Mouse (Mus musculus): Measurements from ENCODE around the gene Ccdc88c.

Ccdc88c gene

DNA sequence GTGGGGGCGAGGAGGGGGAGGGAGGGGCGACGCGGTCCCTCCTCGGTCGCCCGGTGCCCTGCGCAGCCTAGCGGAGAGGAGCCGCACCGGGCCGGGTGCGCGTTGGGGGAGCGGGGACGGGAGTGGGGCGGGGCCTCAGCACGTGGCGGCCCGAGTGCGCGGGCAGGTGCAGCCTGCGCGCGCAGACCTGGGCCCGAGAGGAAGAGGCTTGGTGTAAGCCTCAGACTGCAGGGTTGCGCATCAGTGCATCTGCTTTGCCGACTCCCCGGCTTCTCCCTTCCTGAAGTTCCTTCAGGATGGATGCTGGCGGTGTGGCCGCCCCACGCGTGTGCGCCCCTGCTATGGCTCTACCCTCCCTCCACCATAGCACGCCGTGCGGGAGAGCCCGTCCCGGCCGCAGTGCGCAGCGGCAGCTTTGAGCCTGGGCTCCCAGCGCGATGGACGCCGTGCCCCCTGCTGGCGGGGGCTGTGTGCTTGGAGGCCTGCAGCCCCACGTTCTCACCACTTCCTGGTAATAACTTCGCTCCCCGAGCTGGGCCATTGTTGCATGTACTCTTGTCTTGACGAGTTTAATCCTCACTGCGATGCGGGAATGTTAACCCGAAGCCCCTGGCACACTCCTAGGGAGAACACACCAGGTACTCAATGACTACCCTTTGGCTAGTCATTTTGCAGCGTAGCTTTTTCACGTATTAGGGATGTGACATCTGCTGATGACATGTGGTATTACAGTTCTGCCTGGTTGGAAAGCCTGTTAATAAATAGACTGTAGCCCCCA is at the start of gene Ccdc88c:
TSS of gene Ccdc88c (minus strand) at position 103 of the 778 bp plus-strand sequence.
- peak; percentile 62 to 72 for DNase-seq (ENCODE audit: low spot score in 2 of 2)

DNA sequence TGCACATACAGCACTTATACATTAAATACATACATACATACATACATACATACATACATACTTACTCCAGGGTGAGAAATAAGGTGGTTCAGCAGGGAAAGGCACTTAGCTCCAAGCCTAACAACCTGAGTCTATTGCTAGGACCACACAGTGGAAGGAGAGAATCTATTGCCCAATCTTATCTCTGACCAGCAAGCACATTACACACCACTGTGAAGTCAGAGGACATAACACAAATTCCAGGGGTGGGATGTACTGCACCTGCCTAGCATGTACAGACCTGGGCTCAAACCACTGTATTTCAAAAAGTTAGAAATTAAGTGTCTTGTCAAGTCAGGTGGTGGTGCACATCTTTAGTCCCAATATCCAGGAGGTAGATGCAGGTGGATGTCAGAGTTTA is 49.1 kb upstream of the Ccdc88c start:
- no peak for DNase-seq (ENCODE audit: low spot score in 2 of 2)

- DNase-seq (ENCODE audit: low spot score in 2 of 2): no peak
Measured at GRCm38 (mm10) chr12:101075433-101075832, 46.6 kb upstream of the Ccdc88c start.

- no peak for DNase-seq (ENCODE audit: low spot score in 2 of 2)
Measured at GRCm38 (mm10) chr12:101074821-101075429, 46.1 kb upstream of the Ccdc88c start.

DNA sequence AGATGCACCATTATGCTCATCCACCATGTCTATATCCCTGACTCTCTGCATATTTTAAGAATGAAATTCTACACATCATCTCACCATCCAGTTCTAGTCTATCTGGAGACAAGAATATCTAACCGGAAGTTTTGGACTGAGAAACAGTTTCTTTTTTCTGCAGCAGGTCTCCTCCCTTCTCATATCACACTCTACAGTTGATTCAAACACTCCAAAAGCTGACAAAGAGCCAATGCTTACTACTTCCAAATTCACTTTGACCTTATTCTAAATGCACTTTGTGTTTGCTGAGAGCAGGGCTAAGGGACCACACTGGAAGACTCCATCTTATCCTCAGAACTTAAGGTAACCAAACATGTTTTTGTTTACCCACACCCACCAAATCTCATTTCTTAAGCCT is 41.0 kb upstream of the Ccdc88c start:
- DNase-seq (ENCODE audit: low spot score in 2 of 2): no peak

DNA sequence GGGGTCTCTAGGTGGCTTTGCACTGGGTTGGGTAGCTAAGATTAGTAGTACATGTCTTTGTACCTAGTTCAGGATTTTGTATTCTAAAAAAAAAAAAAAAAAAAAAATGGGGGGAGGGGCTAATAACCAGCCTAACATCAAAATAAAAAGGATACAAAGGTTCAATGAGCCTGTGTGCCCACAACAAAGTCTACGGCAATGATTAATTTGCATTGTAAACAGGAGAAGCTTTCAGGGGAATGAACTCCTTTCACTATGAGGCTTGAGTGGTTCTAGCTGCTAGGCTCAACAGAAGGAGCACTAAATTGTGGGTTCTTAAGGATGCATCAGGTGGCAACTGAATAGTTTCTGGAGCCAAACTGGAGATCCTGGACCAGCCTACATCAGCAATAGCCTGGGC is 37.5 kb upstream of the Ccdc88c start:
- no peak for DNase-seq (ENCODE audit: low spot score in 2 of 2)

- DNase-seq (ENCODE audit: low spot score in 2 of 2): no peak
Measured at GRCm38 (mm10) chr12:101039956-101040355, 11.1 kb upstream of the Ccdc88c start.

DNA sequence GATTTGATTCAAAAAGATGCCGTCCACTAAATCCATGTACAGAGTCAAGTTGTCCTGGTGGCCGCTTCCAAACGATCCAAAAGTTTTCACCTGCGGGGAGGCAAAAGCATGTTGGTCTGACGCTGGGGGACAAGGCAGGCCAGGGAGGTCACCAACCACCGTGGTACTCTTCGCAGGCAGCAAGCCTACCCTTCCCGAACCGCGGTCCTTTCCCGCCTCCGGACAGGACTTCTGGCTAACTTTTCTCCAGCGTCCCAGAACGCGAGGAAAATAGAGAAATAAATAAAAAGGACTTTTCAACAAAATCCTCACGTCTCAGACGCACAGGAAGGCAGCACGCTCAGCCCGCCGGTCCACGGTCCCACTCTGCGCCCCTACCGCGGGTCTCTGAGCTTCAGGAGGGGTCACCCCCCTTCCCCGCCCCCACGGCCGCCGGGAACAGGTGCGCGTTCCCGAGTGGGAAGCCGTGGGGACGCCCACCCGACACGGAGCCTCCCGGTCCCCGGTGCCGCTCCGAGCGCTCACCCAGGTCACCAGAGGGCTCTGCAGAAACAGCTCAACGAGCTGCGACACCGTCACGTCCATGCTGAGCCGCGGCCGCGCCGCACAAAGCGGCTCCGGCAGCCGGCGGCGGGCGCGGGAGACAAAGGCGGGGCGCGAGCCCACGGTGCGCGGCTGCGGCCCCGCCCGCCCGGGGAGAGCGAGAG is 456 bp downstream of the Ccdc88c start:
- no peak for DNase-seq (ENCODE audit: low spot score in 2 of 2)

DNA sequence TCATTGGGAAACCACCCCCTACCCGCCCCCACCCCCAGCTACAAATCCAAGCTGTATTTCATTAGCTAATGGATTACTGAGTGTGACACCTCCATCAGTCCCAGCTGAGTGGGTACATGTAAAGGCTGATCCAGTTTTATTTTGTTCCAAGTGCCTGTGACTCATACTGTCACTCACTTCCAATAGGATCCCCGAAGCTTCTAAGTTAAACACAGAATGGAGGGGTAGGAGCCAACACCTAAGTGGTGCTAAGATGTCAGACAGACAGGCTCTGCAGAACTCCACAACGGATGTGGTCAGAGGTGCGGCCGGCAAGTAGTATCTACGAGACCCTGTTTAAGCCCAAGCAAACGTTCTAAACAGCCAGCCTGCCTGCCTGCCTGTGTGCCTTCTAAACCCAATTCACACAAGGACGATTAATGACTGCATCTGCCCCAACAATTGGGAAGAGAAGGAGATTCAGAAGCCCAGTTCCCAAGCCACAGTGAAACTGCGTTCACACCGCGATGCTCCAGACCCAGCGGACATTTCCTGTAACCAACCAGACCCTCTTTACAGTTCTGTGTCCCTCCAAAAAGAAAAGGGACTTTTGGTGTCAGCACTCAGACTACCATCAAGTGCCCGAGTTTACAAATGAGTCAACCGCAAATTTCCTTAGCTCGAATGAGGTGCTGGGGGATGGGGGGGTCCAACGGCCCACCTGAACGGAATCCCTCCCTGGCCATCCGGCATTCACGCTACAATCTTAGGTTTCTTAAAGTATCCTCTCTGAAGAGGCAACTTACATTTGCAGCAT is 1.2 kb downstream of the Ccdc88c start:
- DNase-seq (ENCODE audit: low spot score in 2 of 2): no peak

DNA sequence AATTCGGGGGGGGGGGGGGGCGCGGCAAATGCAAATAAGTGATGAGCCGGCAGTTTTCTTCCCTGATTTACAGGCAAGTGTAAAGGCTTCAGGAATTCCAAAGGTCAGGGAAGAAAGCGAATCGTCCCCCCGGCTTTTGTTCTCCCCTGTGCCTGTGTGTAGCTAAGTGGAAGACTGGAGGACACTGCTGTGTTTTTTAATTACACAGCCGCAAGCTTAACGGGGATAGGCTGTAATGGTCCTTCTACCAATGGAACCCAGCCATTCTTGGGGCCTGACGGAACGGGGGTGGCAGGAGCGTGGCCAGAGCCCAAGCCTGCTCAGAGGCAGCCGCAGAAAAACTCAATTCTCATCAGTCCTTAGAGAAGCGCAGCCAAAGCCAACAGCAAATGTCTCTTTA is 1.9 kb downstream of the Ccdc88c start:
- no peak for DNase-seq (ENCODE audit: low spot score in 2 of 2)

GRCm38 (mm10) chr12:101026518-101026917 is 2.3 kb downstream of the Ccdc88c start:
- no peak for DNase-seq (ENCODE audit: low spot score in 2 of 2)

GRCm38 (mm10) chr12:101026025-101026424 is 2.8 kb downstream of the Ccdc88c start:
- DNase-seq (ENCODE audit: low spot score in 2 of 2): no peak

GRCm38 (mm10) chr12:101025379-101025778 is 3.5 kb downstream of the Ccdc88c start:
- DNase-seq (ENCODE audit: low spot score in 2 of 2): no peak

GRCm38 (mm10) chr12:101024824-101025223 is 4.0 kb downstream of the Ccdc88c start:
- no peak for DNase-seq (ENCODE audit: low spot score in 2 of 2)

GRCm38 (mm10) chr12:101023143-101023542 is 5.7 kb downstream of the Ccdc88c start:
- DNase-seq (ENCODE audit: low spot score in 2 of 2): no peak

DNA sequence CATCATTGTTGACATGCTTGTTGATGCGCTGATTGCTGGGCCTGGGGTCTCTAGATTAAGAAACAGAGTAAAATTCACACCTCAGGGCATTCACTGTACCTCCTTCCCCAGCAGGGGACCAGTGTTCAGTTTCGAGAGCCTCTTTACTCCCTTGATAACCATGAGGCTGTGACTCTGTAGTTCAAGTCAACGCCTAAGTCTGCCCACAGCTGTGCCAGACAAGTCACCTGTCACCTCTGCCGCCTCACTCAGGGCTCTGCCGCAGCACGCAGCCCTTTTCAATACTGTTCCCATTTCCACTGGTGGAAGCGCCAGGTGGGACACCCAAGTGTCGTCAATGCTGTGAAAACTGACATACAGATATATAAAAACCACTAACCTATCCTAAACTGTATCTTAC is 6.5 kb downstream of the Ccdc88c start:
- peak in 1 of 2 experiments; percentile 2 for DNase-seq (ENCODE audit: low spot score in 2 of 2)

DNA sequence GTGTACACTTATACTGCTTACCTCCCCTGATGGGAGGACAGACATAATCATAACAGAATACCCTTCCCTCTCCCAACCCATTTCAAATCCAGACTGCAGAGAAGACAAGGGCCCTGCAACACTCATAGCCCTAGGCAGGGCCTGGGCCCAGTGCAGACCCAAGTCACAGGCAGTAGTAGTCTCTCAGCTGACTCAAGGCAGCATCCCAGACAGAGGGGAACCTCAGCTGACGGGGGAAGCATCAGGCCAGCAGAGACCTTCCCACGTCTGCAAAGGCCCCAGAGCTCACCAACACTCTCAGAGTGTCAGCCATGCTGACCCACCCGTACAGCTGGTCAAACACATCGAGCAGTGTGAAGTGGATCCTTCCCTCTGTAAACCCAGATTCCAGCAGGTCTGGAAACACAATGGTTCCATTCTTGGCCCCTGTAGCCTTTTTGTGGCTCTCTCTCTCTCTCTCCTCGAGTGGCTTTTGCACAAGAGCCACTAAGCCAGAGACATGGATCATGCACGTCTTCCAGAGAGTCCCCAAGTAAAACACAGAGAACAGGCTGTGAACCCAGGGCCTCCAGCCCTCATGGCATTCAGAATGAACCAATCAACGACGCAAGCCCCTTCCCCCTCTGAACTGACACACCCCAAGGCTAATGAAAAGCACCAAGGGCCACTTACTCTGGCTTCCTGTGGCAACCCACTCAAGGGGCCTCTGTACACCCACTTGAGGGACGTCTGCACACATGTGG is 7.2 kb downstream of the Ccdc88c start:
- peak in 1 of 2 experiments; percentile 2 for DNase-seq (ENCODE audit: low spot score in 2 of 2)

- DNase-seq (ENCODE audit: low spot score in 2 of 2): no peak
Measured at GRCm38 (mm10) chr12:101020210-101021015, 8.4 kb downstream of the Ccdc88c start.

DNA sequence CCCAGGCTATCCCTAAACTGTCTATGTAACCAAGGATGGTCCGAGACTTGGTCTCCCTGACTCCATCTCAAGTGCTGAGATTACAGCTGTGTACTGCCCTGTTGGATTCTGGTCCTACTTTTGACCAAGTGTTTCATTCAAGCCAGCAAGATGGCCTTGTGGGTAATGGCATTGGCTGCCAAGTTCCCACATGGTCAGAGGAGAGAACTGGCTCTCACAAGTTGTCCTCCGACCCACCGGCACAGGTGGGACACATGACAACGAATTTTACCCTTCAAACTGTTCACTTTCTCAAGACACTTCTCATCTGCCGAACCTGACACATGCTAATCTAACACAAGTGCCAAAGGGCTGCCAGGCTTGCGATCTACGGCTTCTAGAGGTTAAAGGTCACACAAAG is 9.4 kb downstream of the Ccdc88c start:
- no peak for DNase-seq (ENCODE audit: low spot score in 2 of 2)

- no peak for DNase-seq (ENCODE audit: low spot score in 2 of 2)
Measured at GRCm38 (mm10) chr12:101019031-101019430, 9.8 kb downstream of the Ccdc88c start.
